Mouse (Mus musculus) bone marrow macrophage, adult 2 months (primary cell): ENCODE results near the gene Bpifb1. TPM values are rescaled to one million over a fixed set of nuclear protein-coding genes. Genes with fewer than 3 reads are reported as not detected.
A peak's percentile ranks its signal among the peaks of the same experiment; 100 is the strongest.

Source experiments
- H3K27ac ChIP-seq: 2 replicates; pipeline ENCODE4 v1.5.1; 2012; ENCODE audit warnings: low read depth, low read length; ENCODE audit not compliant: insufficient read depth
- H3K4me1 ChIP-seq: 2 replicates; pipeline ENCODE4 v1.6.1; 2012; ENCODE audit warnings: low read length; ENCODE audit not compliant: control insufficient read depth, insufficient read depth
- H3K4me3 ChIP-seq: 2 replicates; pipeline ENCODE4 v1.5.1; 2012; ENCODE audit warnings: mild to moderate bottlenecking, low read length, moderate library complexity; ENCODE audit not compliant: insufficient read depth
- CTCF ChIP-seq: IDR thresholded peaks from 2 replicates; pipeline ENCODE4 v1.5.1; 2012; ENCODE audit warnings: low read depth, mild to moderate bottlenecking, low read length, moderate library complexity
- POLR2A ChIP-seq: IDR thresholded peaks from 2 replicates; pipeline ENCODE4 v1.6.1; 2012; ENCODE audit warnings: mild to moderate bottlenecking, low read depth, low read length, borderline replicate concordance
- polyA plus RNA-seq: library from polyadenylated mRNA; stranded (reverse); fragments of >200 nt; gene quantifications from 2 replicates; pipeline ENCODE4 v1.2.4, GENCODE M21; 2012; ENCODE audit not compliant: missing spikeins, insufficient read depth, insufficient read length

The Bpifb1 gene
- polyA plus RNA-seq, 1 experiment: not detected

- Histone ChIP-seq H3K4me1 (no peaks in the 10 kb centered on the region), H3K4me3 (no peak overlapping the region), H3K27ac (no peak overlapping the region)
- TF ChIP-seq POLR2A: no peak
- no peak for TF ChIP-seq CTCF
Observed at GRCm38 (mm10) chr2:154185319-154185718, 5.3 kb upstream of the Bpifb1 start.

- no peaks in the 10 kb centered on the region for H3K4me1 ChIP-seq
- TF ChIP-seq CTCF (no peak), POLR2A (no peak)
- no peak overlapping the region for H3K27ac ChIP-seq
- no peak overlapping the region for H3K4me3 ChIP-seq
Observed at GRCm38 (mm10) chr2:154185748-154186147, 4.9 kb upstream of the Bpifb1 start.

DNA sequence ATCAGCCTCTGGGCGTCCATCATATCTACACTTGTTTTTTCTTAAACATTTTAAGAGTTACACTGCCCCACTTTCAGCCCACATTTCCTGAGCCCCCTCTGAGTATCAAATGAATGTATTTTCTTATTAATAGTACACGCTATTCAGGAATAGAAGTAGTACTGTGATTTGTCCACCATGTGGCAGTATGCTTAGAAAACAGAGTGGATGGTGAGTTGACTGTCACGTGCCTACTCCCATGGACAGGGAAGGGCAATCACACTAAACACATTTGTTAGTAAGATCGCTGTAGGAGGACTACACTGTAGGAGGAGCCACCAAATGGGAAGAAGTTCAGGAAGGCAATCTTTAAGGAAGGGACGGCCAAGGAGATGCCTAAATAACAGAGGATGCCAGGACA, 3.1 kb upstream of the Bpifb1 start:
- TF ChIP-seq POLR2A: no peak
- TF ChIP-seq CTCF: no peak
- Histone ChIP-seq H3K4me3 (no peak overlapping the region), H3K27ac (no peak overlapping the region), H3K4me1 (no peaks in the 10 kb centered on the region)

DNA sequence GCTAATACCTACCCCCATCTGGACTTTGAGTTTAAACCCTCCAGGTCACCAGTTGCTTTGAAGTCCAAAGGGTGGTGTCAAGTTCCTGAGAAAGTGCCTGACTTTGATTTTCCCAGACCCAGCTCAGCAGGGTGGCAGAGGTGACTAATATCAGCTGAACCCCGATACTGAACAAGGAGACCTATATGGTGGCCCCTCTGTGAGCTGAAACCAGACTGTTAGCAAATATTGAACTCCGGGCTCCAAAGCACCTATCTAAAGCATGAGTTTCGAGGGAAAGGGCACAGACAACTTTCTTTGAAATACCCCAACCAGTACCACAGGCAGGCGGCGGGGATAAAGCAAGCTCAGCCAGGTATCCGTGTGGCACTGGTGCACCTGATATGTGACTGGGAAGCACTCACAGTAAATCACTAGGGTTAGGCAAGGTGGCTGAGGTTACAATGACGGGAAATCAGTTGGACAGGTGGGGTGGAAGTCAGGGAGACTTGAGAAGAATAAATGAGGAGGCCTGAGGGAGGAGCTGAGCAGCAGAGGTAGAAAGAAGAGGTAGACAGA, 662 bp upstream of the Bpifb1 start:
- Histone ChIP-seq H3K4me1 (no peaks in the 10 kb centered on the region), H3K27ac (no peak overlapping the region), H3K4me3 (no peak overlapping the region)
- TF ChIP-seq POLR2A (no peak), CTCF (no peak)

GRCm38 (mm10) chr2:154192141-154192540, 1.5 kb downstream of the Bpifb1 start:
- no peaks in the 10 kb centered on the region for H3K4me1 ChIP-seq
- no peak overlapping the region for H3K27ac ChIP-seq
- H3K4me3 ChIP-seq: no peak overlapping the region
- TF ChIP-seq CTCF (no peak), POLR2A (no peak)

- TF ChIP-seq CTCF: no peak
- TF ChIP-seq POLR2A: no peak
- H3K27ac ChIP-seq: no peak overlapping the region
Observed at GRCm38 (mm10) chr2:154193071-154193470, 2.5 kb downstream of the Bpifb1 start.

GRCm38 (mm10) chr2:154193994-154194504, 3.4 kb downstream of the Bpifb1 start:
- Histone ChIP-seq H3K27ac (no peak overlapping the region), H3K4me1 (no peaks in the 10 kb centered on the region)
- TF ChIP-seq CTCF (no peak), POLR2A (no peak)

More at GRCm38 (mm10) chr2:154193071-154193470, 2.5 kb downstream of the Bpifb1 start:
- Histone ChIP-seq H3K4me1 (no peaks in the 10 kb centered on the region), H3K4me3 (no peak overlapping the region)

DNA sequence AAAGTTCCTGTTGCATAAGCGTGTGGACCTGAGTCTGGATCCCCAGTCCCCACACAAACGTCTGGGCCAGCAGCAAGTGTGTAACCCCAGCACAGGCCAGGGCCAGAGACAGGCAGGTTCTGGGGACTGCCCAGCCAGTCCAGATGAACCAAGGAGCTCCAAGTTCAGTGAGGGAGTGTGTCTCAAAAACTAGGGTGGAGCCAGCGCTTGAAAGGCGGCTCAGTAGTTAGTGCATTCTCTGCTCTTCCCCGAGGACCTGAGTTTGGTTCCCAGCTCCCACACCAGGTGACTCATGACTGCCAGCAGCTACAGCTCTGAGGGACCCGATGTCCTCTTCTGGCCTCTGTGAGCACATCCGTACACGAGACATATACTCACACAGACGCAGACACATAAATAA, 6.4 kb downstream of the Bpifb1 start:
- Histone ChIP-seq H3K27ac (no peak overlapping the region), H3K4me3 (no peak overlapping the region), H3K4me1 (no peaks in the 10 kb centered on the region)
- no peak for TF ChIP-seq POLR2A
- no peak for TF ChIP-seq CTCF

More at GRCm38 (mm10) chr2:154193994-154194504, 3.4 kb downstream of the Bpifb1 start:
- H3K4me3 ChIP-seq: no peak overlapping the region

- TF ChIP-seq POLR2A (no peak), CTCF (no peak)
- no peak overlapping the region for H3K4me3 ChIP-seq
- H3K4me1 ChIP-seq: no peaks in the 10 kb centered on the region
- H3K27ac ChIP-seq: no peak overlapping the region
Observed at GRCm38 (mm10) chr2:154204630-154205029, 14.0 kb downstream of the Bpifb1 start.

GRCm38 (mm10) chr2:154206908-154207307, 16.3 kb downstream of the Bpifb1 start:
- TF ChIP-seq POLR2A (no peak), CTCF (peak; percentile 51; the same call in 1 of the 2 replicates)
- Histone ChIP-seq H3K27ac (no peak overlapping the region), H3K4me1 (no peaks in the 10 kb centered on the region), H3K4me3 (no peak overlapping the region)

GRCm38 (mm10) chr2:154209112-154209511, 18.5 kb downstream of the Bpifb1 start:
- no peak for TF ChIP-seq POLR2A
- TF ChIP-seq CTCF: peak; percentile 23; the same call in 1 of the 2 replicates
- no peaks in the 10 kb centered on the region for H3K4me1 ChIP-seq

More at GRCm38 (mm10) chr2:154209112-154209511, 18.5 kb downstream of the Bpifb1 start:
- H3K4me3 ChIP-seq: no peak overlapping the region
- H3K27ac ChIP-seq: no peak overlapping the region
